Mouse (Mus musculus): Measurements from ENCODE around the gene Hes1.

DNA sequence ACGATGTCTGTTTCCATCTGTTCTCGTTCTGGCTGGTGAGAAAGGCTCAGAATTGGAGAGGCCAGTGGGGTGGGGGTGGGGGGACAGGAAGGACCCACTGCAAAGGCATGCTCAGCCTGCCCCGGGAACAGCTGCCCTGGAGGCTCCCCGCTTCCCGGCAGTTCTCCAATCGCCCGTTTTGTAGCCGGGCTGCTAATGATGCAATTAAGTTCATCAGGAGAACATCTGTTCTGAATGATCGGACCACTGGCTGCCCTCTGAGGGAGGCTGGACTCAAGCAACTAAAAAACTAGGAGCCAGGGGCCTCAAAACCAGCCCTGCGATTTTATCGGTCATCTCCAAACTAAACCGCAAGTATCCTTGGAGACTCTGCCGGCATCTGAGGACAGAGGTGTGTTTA lies 44.1 kb upstream of the Hes1 start:
- TF ChIP-seq CTCF (IDR thresholded peaks at IDR 0.05; ENCODE audit: low read depth, low read length) = no peak
- TF ChIP-seq POLR2A (IDR thresholded peaks at IDR 0.05; ENCODE audit: borderline replicate concordance, low read depth, low read length) = no peak

All from bone marrow macrophage, adult 2 months (primary cell).